Mouse (Mus musculus) neural tube, embryonic 11.5 days (tissue): ENCODE measurements around the gene Hist1h2bf. TPM values are rescaled to one million over a fixed set of nuclear protein-coding genes. Genes with fewer than 3 reads are reported as not detected.
"Not testable (repeated sequence)": the region's sequence is repeated elsewhere in the genome, so short reads cannot be mapped to it uniquely, and the experiment has no call there.

ENCODE experiments used
- ATAC-seq: fragments of 200-750 bp; cut with Nextera tagmentation; 2 replicates; pipeline ENCODE4 v1.8.0; 2017; ENCODE audit warnings: moderate number of reproducible peaks, mild to moderate bottlenecking, moderate TSS enrichment, moderate library complexity; ENCODE audit not compliant: insufficient read depth, low FRiP score, low TSS enrichment
- DNase-seq: peaks from one replicate; pipeline ENCODE4 v3.0.0-alpha.2; 2015; ENCODE audit warnings: low spot score
- H3K27ac ChIP-seq: fragments of 300-500 bp; sonication (generic); 2 replicates; pipeline ENCODE4 v1.5.1; 2014; ENCODE audit warnings: low read depth, mild to moderate bottlenecking, low read length
- H3K27me3 ChIP-seq: fragments of 300-500 bp; sonication (generic); 2 replicates; pipeline ENCODE4 v1.6.1; 2014; ENCODE audit warnings: mild to moderate bottlenecking, low read length, mixed read lengths; ENCODE audit not compliant: control insufficient read depth, insufficient read depth
- H3K36me3 ChIP-seq: fragments of 300-500 bp; sonication (generic); 2 replicates; pipeline ENCODE4 v1.6.1; 2014; ENCODE audit warnings: mild to moderate bottlenecking, low read length, moderate library complexity, mixed read lengths; ENCODE audit not compliant: control insufficient read depth, insufficient read depth
- H3K4me1 ChIP-seq: fragments of 300-500 bp; sonication (generic); 2 replicates; pipeline ENCODE4 v1.6.1; 2014; ENCODE audit warnings: low read length, mixed read lengths; ENCODE audit not compliant: control insufficient read depth, insufficient read depth
- H3K4me2 ChIP-seq: fragments of 300-500 bp; sonication (generic); 2 replicates; pipeline ENCODE4 v1.6.1; 2014; ENCODE audit warnings: low read depth, mild to moderate bottlenecking, moderate library complexity
- H3K4me3 ChIP-seq: fragments of 300-500 bp; sonication (generic); 2 replicates; pipeline ENCODE4 v1.5.1; 2014; ENCODE audit warnings: low read depth, low read length
- H3K9ac ChIP-seq: fragments of 300-500 bp; sonication (generic); 2 replicates; pipeline ENCODE4 v1.6.1; 2014; ENCODE audit warnings: mild to moderate bottlenecking, low read length
- H3K9me3 ChIP-seq: fragments of 300-500 bp; sonication (generic); 2 replicates; pipeline ENCODE4 v1.6.1; 2016; ENCODE audit warnings: low read length; ENCODE audit not compliant: control insufficient read depth
- WGBS: fragments of 180-500 bp; shearing (Covaris S2); extraction: QIAGEN DNeasy Blood & Tissue Kit; methylation state at CpG from one replicate; pipeline ENCODE4 v1.1.7; 2014; 5-methylcytosine and 5-hydroxymethylcytosine counted together
- polyA plus RNA-seq: library from polyadenylated mRNA; unstranded; fragments of >200 nt; fragmentation: Nextera tagmentation; extraction: Ambion mirVana; gene quantifications from 2 replicates; pipeline ENCODE4 v1.2.1, GENCODE M21; 2014

Hist1h2bf gene
- polyA plus RNA-seq, 1 experiment from 2014 or later = 4.1 TPM

DNA sequence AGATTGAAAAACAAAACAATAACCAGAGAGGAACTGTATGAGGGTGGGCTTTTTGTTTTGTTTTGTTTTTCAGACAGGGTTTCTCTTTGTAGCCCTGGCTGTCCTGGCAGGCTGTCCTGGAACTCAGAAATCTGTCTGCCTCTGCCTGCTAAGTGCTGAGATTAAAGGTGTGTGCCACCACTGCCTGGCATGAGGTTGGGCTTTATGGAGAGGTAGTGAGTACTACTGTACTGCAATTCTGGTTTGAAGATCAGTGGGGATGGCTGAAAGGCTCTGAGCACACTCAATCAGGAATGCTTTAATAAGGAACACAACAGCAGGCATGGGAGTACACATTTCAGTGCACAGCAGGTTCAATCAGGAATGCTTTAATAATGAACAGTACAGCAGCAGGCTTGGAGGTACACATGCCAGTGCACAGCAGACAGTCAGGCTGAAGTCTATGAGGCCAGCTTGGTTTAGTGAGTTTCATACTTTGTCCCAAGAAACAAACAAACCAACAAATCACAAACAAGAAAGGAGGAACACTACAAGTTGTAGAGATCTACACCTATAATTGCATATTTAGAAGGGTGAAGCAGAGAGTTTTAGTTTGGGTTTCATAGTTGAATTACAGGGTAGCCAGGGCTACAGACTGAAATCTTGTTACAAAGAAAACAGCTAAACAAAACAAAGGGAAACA is 9.5 kb upstream of the Hist1h2bf start:
- Histone ChIP-seq H3K36me3 (no peaks in the 10 kb centered on the region), H3K4me1 (peaks cover 24% of the 10 kb centered on the region), H3K9ac (peak overlapping the region; percentile 29; the same call in 1 of the 2 replicates), H3K4me3 (no peak overlapping the region), H3K4me2 (no peak overlapping the region), H3K27ac (peak overlapping the region; percentile 87), H3K9me3 (no peaks in the 10 kb centered on the region), H3K27me3 (no peaks in the 10 kb centered on the region)
- no peak for ATAC-seq
- peak; percentile 24 for DNase-seq

- Histone ChIP-seq H3K9me3 (no peaks in the 10 kb centered on the region), H3K36me3 (no peaks in the 10 kb centered on the region), H3K4me2 (peak overlapping the region; percentile 83), H3K4me1 (peaks cover 24% of the 10 kb centered on the region), H3K27me3 (no peaks in the 10 kb centered on the region), H3K4me3 (peak overlapping the region; percentile 46), H3K27ac (peak overlapping the region; percentile 87), H3K9ac (peak overlapping the region; percentile 66)
- peak; percentile 39 for DNase-seq
- 3% methylated on average over 6 of the region's 6 CpGs for WGBS
- no peak for ATAC-seq
These were observed 8.4 kb upstream of the Hist1h2bf start for GRCm38 (mm10) chr13:23582219-23583056.

DNA sequence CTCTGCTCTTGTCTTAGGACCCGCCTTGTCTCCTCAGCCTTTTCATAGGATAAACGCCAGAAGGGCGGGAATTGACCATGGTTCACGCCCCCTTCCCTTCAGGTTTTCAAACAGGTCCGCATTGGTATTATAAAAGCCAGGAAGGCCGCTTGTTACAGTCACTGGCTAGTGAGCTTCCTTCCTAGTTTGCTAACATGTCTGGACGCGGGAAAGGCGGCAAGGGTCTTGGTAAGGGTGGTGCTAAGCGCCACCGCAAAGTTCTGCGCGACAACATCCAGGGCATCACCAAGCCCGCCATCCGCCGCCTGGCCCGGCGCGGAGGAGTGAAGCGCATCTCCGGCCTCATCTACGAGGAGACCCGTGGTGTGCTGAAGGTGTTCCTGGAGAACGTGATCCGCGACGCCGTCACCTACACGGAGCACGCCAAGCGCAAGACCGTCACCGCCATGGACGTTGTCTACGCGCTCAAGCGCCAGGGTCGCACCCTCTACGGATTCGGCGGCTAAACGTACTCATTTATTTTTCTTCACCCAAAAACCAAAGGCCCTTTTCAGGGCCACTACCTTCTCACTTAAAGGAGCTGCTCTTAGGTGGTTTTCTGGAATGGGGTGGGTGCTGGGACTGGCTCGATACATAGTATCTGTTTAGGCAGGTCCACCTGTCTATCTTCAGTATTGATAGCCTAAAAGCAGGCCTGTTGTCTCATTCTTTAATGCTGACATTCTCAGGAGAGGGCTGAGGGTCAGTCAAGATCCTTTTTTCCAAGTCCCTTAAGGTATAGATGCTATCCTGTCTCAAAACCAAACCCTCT is 7.6 kb upstream of the Hist1h2bf start, which contains the start of gene Hist1h4d:
Gene Hist1h4d, plus strand, starts transcription at position 191 of the 811 bp plus-strand sequence.
- peak within 1 kb of the TSS; percentile 83 for H3K4me2 ChIP-seq
- peak within 1 kb of the TSS; percentile 46 for H3K4me3 ChIP-seq
- no peaks in the 10 kb centered on the region for H3K9me3 ChIP-seq
- H3K9ac ChIP-seq = peak within 1 kb of the TSS; percentile 66
- ATAC-seq (peak; percentile 82), DNase-seq (peak; percentile 94)
- H3K27ac ChIP-seq = peak within 1 kb of the TSS; percentile 87
- no peaks in the 10 kb centered on the region for H3K36me3 ChIP-seq
- no peaks in the 10 kb centered on the region for H3K27me3 ChIP-seq
- WGBS = under 1% methylated on average over 43 of the region's 43 CpGs
- peaks cover 20% of the 10 kb centered on the region for H3K4me1 ChIP-seq

- Histone ChIP-seq H3K27me3 (no peaks in the 10 kb centered on the region), H3K9me3 (no peaks in the 10 kb centered on the region), H3K4me3 (no peak overlapping the region), H3K9ac (no peak overlapping the region), H3K4me2 (no peak overlapping the region), H3K36me3 (no peaks in the 10 kb centered on the region), H3K4me1 (peaks cover 9% of the 10 kb centered on the region), H3K27ac (no peak overlapping the region)
- no peak for ATAC-seq
- 95% methylated on average over 1 of the region's 1 CpGs for WGBS
- no peak for DNase-seq
These were observed 3.8 kb upstream of the Hist1h2bf start for GRCm38 (mm10) chr13:23577835-23578234.

GRCm38 (mm10) chr13:23576906-23577639 is 3.1 kb upstream of the Hist1h2bf start:
- 60% methylated on average over 6 of the region's 6 CpGs for WGBS
- Histone ChIP-seq H3K9me3 (no peaks in the 10 kb centered on the region), H3K27ac (peak overlapping the region; percentile 76; the same call in 1 of the 2 replicates), H3K27me3 (no peaks in the 10 kb centered on the region), H3K4me3 (peak overlapping the region; percentile 36), H3K4me1 (peaks cover 8% of the 10 kb centered on the region), H3K9ac (peak overlapping the region; percentile 63), H3K36me3 (no peaks in the 10 kb centered on the region), H3K4me2 (peak overlapping the region; percentile 57)
- no peak for ATAC-seq
- DNase-seq = peak; percentile 25

DNA sequence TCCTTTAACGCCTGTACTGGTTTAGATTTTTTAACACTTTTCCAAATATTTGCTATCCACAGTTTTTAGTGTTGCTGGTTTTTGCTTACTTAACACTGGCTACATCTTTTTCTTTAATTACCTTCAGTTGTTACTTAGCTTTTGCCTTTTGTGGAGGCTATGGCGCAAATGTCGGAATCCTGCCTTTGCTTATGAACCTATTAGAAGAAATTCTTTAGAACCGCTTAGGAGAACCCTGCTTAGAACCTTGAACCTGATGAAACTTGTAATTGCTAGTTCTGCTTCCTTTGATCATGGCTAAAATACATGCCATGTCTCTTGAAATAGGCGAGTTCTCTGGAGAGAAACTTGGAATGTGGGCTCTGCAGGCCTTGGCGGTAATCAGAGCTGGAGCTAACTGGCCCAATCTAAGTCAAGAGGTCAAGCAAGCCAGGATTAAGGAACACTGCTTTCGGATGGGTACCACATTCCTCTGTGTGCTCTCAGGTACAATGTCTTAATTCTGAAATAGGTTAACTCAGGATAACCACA is 2.4 kb upstream of the Hist1h2bf start:
- peak overlapping the region; percentile 36 for H3K4me3 ChIP-seq
- peak overlapping the region; percentile 57 for H3K4me2 ChIP-seq
- H3K27me3 ChIP-seq = no peaks in the 10 kb centered on the region
- H3K27ac ChIP-seq = peak overlapping the region; percentile 76
- H3K9me3 ChIP-seq = no peaks in the 10 kb centered on the region
- DNase-seq = peak; percentile 41
- H3K9ac ChIP-seq = peak overlapping the region; percentile 63
- no peaks in the 10 kb centered on the region for H3K36me3 ChIP-seq
- ATAC-seq = no peak
- H3K4me1 ChIP-seq = peaks cover 6% of the 10 kb centered on the region; the same call in 1 of the 2 replicates
- 5% methylated on average over 7 of the region's 7 CpGs for WGBS

DNA sequence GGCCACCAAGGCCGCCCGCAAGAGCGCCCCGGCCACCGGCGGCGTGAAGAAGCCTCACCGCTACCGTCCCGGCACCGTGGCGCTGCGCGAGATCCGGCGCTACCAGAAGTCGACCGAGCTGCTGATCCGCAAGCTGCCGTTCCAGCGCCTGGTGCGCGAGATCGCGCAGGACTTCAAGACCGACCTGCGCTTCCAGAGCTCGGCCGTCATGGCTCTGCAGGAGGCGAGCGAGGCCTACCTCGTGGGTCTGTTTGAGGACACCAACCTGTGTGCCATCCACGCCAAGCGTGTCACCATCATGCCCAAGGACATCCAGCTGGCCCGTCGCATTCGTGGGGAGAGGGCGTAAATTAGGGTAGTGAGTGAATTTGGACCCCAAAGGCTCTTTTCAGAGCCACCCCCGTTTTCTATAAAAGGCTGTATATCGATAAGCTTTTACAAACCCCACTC is 1.9 kb upstream of the Hist1h2bf start:
- not testable (repeated sequence) for DNase-seq, H3K36me3 ChIP-seq, H3K27me3 ChIP-seq, H3K9me3 ChIP-seq, H3K4me1 ChIP-seq, ATAC-seq
- H3K9ac ChIP-seq = peak overlapping the region; percentile 63
- WGBS = under 1% methylated on average over 8 of the region's 40 CpGs
- peak overlapping the region; percentile 36 for H3K4me3 ChIP-seq
- peak overlapping the region; percentile 76 for H3K27ac ChIP-seq
- peak overlapping the region; percentile 57 for H3K4me2 ChIP-seq
